ENCODE assay signal across 8 mouse cellular contexts in the genomic region with DNA sequence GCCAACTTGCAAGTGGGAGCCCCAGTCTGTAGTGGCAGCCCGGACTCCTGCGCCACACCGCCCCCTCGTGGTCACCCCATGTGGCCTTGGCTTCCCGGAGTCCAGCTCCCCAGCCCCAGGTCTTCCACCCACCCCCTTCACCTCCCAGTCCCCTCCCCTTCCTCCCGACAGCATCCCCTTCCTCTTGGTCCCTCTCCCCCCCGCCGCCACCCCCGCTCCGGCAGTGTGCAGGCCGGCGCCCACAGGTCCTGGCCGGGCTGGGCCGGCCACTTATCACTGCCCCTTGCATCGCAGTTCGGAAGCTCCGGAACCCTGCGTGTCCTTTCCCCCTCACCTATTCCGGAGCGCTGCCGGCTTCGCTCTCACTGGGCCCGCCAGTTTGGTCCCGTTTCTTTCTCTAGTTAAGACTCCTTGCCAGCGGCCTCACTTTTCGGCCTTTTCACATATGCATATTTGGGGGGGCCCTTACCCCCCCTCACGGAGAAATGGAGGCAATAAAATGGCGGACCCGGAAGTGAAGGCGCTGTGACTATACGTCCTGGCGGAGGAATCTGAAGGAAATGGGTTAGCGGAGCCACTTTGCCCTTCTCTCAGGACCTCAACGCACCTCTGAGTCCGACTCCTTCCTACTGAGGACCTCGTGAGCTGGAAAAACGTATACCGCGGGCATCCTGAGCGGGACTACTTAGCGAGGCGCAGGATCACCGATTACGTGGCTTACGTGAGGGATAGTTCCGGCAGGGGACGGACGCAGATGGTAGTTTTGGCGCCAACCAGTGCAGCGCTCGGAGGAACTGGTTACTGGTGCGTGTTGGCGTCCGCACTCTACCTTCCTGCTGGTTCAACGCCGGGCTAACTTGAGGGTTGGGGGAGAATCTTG. TPM values are rescaled to one million over a fixed set of nuclear protein-coding genes. Genes with fewer than 3 reads are reported as not detected.
DNase-seq lines count a peak whose midpoint lies in the region; ATAC-seq lines count a peak whose summit lies in the region.

A gene (minus strand): TSS at position 662 of the 880 bp plus-strand sequence.

- H3K9me3 ChIP-seq in heart, embryonic 14.5 days (ENCODE audit: control insufficient read depth, low read length): no peaks in the 10 kb centered on the region
- H3K9me3 ChIP-seq in liver, embryonic 13.5 days (replicated peaks): no peaks in the 10 kb centered on the region
- no peaks in the 10 kb centered on the region for H3K9me3 ChIP-seq in stomach, embryonic 16.5 days (replicated peaks; ENCODE audit: control insufficient read depth, low read length)

- peak within 1 kb of the TSS; percentile 97 for H3K9ac ChIP-seq in heart, embryonic 14.5 days (ENCODE audit: low read length)
- H3K9ac ChIP-seq in liver, embryonic 13.5 days: peak within 1 kb of the TSS; percentile 91
- H3K9ac ChIP-seq in stomach, embryonic 16.5 days (ENCODE audit: low read length): peak within 1 kb of the TSS; percentile 97

- H3K4me3 ChIP-seq in heart, embryonic 14.5 days (ENCODE audit: control insufficient read depth in 1 of 2, insufficient read depth in 1 of 2, low read depth in 1 of 2, low read length in 2 of 2): peak within 1 kb of the TSS; percentile 85 to 96
- H3K4me3 ChIP-seq in liver, embryonic 13.5 days (replicated peaks): peak within 1 kb of the TSS; percentile 77
- H3K4me3 ChIP-seq in stomach, embryonic 16.5 days (replicated peaks; ENCODE audit: low read length): peak within 1 kb of the TSS; percentile 92

- WGBS in heart, embryonic 14.5 days: under 1% methylated on average over 56 of the region's 56 CpGs
- under 1% methylated on average over 56 of the region's 56 CpGs for WGBS in liver, embryonic 13.5 days (ENCODE audit: insufficient replicate concordance)
- WGBS in stomach, embryonic 16.5 days: under 1% methylated on average over 56 of the region's 56 CpGs

- H3K27me3 ChIP-seq in heart, embryonic 14.5 days (ENCODE audit: control insufficient read depth, insufficient read depth, low read length): no peaks in the 10 kb centered on the region
- H3K27me3 ChIP-seq in liver, embryonic 13.5 days: no peaks in the 10 kb centered on the region
- no peaks in the 10 kb centered on the region for H3K27me3 ChIP-seq in stomach, embryonic 16.5 days (ENCODE audit: control insufficient read depth, insufficient read depth, low read length)

- H3K4me2 ChIP-seq in heart, embryonic 14.5 days (ENCODE audit: low read length): peak within 1 kb of the TSS; percentile 63
- H3K4me2 ChIP-seq in liver, embryonic 13.5 days: peak within 1 kb of the TSS; percentile 86
- peak within 1 kb of the TSS; percentile 71 for H3K4me2 ChIP-seq in stomach, embryonic 16.5 days (ENCODE audit: low read depth, low read length)

- DNase-seq in CD4-positive helper T cell, adult 2 months (ENCODE audit: low read depth, low spot score): peak; percentile 92
- DNase-seq in brain, embryonic 18.5 days (ENCODE audit: low read depth, low spot score): peak; percentile 79
- DNase-seq in kidney, postnatal 14 days: peak; percentile 97
- peak; percentile 92 for DNase-seq in liver, embryonic 13.5 days
- DNase-seq in neural tube, embryonic 10.5 days (ENCODE audit: extremely low spot score, low spot score): peak; percentile 95

- ATAC-seq in erythroid progenitor cell, adult 5-6 weeks (replicated peaks; ENCODE audit: low FRiP score, poor library complexity, severe bottlenecking): peak; percentile 94
- ATAC-seq in heart, embryonic 14.5 days (ENCODE audit: insufficient number of reproducible peaks, insufficient read depth, low FRiP score, low read depth): peak; percentile 91
- peak; percentile 85 for ATAC-seq in liver, embryonic 13.5 days (ENCODE audit: low read depth)
- peak; percentile 93 for ATAC-seq in stomach, embryonic 16.5 days (ENCODE audit: insufficient read depth, low FRiP score)

- H3K4me1 ChIP-seq in heart, embryonic 14.5 days (ENCODE audit: control insufficient read depth in 2 of 2, insufficient read depth in 2 of 2, low read length in 2 of 2): peaks cover 0 to 14% of the 10 kb centered on the region in 2 experiments; a peak in 2 of 4 replicates
- H3K4me1 ChIP-seq in liver, embryonic 13.5 days (replicated peaks): peaks cover 44% of the 10 kb centered on the region
- H3K4me1 ChIP-seq in stomach, embryonic 16.5 days (ENCODE audit: control insufficient read depth, insufficient read depth, low read length): peaks cover 8% of the 10 kb centered on the region; the same call in 1 of the 2 replicates

- H3K27ac ChIP-seq in heart, embryonic 14.5 days (replicated peaks in 1 of 2; ENCODE audit: control insufficient read depth in 1 of 2, insufficient read depth in 1 of 2, low read depth in 2 of 2, low read length in 2 of 2): peak within 1 kb of the TSS; percentile 99 to 100
- H3K27ac ChIP-seq in liver, embryonic 13.5 days: peak within 1 kb of the TSS; percentile 94
- peak within 1 kb of the TSS; percentile 100 for H3K27ac ChIP-seq in stomach, embryonic 16.5 days (ENCODE audit: low read length)

- peaks cover 51% of the 10 kb centered on the region for H3K36me3 ChIP-seq in heart, embryonic 14.5 days (ENCODE audit: control insufficient read depth, insufficient read depth, low read length)
- peaks cover 40% of the 10 kb centered on the region for H3K36me3 ChIP-seq in liver, embryonic 13.5 days
- H3K36me3 ChIP-seq in stomach, embryonic 16.5 days (ENCODE audit: control insufficient read depth, insufficient read depth, low read length): peaks cover 17% of the 10 kb centered on the region

RNA-seq across cellular contexts. Expression of the gene that starts here (rescaled TPM):
- 98.9 and 104 TPM in 2 replicates for total RNA-seq in erythroid progenitor cell, adult 5-6 weeks (2015; ENCODE audit: low replicate concordance)
- total RNA-seq in erythroid progenitor cell, adult 5-6 weeks (2017; ENCODE audit: low replicate concordance): 157 and 160 TPM in 2 replicates
- 6.6 and 7.9 TPM in 2 replicates for polyA plus RNA-seq in heart, embryonic 14.5 days (2014; fragmentation: Nextera tagmentation; extraction: Ambion mirVana)
- 6.9 and 7.7 TPM in 2 replicates for polyA plus RNA-seq in liver, embryonic 13.5 days (2015; fragmentation: Nextera tagmentation; extraction: Ambion mirVana)
- 10.9 and 11.5 TPM in 2 replicates for polyA plus RNA-seq in stomach, embryonic 16.5 days (2015; fragmentation: Nextera tagmentation; extraction: Ambion mirVana)

Comparison
In these comparisons a context has a peak if more than half of its experiments do, and no peak if none do; other contexts are left out.
1. Peak in every context shown above with its lines: DNase-seq, ATAC-seq, H3K4me3 ChIP-seq and H3K27ac ChIP-seq.